Mouse (Mus musculus) left cerebral cortex, adult 9 months (tissue): Measurements from ENCODE around the gene Igfbp1.

Source experiments
- DNase-seq, 2 experiments: peaks; one replicate each; pipeline ENCODE4 v3.0.0; 2022; ENCODE audit warnings: low spot score in 2 of 2

Igfbp1 gene

DNA sequence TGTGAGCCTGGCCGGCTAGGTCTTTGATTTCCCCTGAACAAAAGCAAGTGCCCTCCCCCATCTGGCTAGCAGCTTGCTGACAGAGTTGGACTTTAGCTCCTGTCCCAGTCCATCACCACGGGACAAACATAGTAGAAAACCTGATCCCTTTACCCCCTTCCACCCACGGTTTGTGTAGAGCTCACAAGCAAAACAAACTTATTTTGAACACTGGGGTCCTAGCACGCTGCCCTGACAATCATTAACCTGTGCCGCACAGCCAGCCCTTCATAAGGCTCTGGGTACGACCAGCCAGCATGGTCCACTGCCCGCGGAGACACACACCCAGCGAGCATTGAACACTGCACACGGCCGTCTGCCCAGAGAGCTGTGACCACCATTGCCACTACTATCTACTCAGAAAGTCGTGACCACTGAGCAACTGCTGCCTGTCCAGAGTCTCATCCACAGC, at the start of gene Igfbp1:
TSS of gene Igfbp1 (plus strand) at position 292 of the 451 bp plus-strand sequence.
- no peak for DNase-seq

DNA sequence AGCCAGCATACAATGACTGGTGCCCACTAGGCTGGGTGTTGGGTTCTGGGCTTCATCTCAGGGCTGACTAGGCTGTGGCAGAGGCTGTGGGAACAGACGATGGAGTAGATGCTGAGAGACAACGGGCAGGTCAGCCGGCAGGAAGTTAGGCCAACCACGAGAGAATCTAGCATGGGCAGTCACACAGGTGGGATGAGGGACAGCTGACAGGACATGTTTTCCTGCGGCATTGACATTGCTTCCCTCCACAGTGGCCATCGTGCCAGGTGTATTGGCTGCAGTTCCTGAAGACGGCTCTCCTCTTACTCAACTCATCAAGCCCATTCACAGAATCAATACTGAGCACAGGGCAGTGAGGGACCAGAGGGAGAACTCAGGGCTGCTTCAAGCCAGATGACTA, 49.6 kb upstream of the Igfbp1 start:
- DNase-seq = no peak

DNA sequence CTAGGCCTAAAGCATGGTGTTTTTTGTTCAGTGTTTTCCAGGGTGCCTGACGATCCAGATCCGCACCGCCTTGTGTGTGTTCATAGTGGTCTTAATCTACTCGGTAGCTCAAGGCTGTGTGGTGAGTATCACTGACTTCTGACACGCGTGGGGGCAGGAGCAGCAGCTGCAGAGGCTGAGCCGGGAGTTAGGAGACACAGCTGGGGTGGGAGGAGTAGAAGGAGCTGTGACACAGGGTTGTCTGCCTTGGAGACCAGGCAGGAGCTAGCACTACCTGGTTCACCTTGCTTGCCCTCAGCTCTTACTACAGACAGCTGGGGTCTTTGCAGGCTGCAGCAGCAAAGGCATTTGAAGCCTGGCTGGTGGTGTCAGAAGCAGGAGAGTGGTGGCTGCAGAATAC, 48.1 kb upstream of the Igfbp1 start:
- no peak for DNase-seq

DNA sequence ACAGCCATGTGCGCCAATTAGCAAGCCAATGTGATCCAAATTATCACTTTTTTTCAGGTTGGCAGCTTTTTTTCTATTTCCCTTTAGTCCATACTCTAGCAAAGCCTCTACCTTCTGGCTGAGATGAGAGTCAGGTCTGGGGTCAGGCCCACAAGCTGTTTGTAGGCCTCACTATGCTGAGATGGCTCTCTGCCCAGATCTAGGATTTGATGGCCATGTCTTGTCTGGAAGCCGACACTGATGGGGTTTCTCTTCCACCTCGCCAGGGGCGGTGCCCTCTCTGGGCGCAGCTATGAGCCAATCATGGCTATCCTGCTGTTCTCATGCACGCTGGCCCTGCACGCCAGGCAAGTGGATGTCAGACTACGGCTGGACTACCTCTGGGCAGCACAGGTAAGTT, 47.1 kb upstream of the Igfbp1 start:
- no peak for DNase-seq

DNA sequence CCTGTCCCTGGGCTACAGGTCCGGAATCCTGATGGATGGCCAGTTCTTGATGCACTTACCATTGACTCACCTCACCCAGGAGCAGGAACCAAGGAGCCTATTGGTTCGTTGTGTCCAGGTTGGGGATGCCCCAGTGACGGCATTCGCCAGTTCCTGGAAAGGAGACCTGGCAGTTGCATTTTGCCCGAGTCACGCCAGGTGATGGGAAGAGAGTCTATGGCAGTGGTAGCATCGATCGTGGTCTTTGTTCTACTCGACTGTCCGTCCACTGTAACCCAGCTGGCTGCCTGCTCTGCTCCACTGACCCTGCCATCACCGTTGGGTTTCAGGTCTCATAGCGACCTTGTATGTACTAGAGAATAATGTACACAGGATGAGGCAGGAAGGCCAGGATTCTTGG, 45.2 kb upstream of the Igfbp1 start:
- no peak for DNase-seq

DNA sequence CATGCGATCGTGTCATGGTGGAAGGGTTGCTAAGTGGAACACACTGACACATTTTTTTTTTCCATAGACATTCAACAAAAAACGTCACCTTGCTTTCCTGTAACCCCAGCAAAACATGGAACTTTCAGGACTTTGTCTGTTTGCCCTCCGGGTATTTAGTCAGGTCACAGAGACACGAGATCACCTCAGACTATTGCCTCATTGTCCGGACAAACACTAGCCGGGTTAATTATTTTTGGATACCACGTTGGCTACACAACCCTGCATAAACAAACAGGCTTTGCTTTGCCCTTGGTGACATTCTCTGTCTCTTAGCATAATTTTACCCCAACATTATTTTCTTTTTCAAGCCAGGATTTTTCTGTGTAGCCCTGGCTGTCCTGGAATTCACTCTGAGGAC, 44.5 kb upstream of the Igfbp1 start:
- DNase-seq = no peak

DNA sequence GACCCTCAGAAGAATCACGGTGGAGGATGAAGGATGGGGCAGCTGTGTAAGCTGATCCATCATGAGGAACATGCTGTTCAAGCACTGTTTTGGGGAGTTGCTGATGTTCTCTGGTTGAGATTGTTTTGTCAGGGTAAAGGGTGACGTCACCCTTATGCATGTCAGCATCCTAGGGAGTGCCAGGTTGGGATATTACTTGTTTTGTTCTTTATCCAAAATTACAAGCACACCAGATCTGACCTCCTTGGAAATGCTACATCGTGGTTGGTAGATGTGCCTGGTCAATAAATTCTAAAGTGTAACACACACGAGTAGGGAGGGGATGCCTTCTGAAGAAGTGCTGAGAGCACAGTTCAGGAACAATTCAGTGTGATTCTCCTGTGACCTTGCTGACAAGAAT, 41.2 kb upstream of the Igfbp1 start:
- DNase-seq = no peak

DNA sequence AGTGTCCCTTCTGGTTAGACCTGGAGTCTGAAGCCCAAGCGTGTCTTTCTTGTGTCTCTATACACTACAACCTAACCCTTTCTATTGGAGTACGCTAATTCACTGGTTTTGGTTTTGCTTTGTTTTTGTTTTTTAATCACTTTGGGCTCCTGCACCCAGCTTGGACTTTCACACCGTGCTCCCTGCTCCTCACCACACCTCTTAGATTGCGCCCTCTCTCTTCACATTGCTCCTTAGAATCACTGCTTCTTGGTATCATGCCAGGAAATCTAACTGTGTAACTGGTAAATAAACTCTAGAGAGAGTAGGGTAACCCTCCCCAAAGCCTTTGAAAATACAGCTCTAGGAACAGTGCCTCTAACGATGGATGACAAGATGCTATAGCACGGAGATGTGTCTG, 39.4 kb upstream of the Igfbp1 start:
- DNase-seq = no peak

DNA sequence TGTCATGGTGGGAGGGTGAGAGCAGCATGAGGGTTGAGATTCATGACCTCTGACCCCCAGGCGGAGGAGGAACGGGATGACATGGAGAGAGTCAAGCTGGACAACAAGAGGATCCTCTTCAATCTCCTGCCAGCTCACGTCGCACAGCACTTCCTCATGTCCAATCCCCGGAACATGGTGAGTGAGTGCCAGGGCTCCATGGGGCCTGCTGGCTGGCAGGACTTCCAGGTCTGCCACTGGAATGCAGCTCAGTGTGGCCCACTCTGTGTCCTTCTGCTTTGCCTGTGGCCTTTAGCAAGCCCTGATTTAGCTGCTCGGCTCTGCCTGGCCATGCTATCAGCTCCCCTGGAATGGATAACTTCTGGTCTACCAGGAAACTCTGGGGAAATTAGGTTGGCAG, 37.4 kb upstream of the Igfbp1 start:
- no peak for DNase-seq

DNA sequence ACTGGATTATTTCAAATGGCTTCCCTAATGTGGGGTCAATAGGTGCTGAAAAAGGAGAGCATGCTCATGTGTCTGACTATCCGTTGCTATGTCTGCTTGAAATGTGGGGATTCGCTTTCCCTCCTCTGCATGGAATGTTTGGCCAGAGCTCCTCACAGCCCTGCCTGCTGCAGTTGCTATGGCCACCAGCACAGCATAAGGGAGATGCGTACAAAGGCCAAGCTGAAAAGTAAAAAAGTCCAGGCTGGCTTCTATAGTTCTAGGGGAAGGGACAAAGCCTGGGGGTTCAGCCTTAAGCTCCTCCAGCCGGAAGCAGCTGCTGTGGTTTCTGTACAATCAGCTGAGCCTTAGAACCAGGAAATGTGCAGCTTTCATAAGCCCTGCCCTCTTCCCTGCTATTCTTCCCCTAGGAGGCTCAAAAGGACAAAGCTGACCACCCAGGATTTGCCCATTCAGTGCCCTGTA, 36.9 kb upstream of the Igfbp1 start:
- no peak for DNase-seq

DNA sequence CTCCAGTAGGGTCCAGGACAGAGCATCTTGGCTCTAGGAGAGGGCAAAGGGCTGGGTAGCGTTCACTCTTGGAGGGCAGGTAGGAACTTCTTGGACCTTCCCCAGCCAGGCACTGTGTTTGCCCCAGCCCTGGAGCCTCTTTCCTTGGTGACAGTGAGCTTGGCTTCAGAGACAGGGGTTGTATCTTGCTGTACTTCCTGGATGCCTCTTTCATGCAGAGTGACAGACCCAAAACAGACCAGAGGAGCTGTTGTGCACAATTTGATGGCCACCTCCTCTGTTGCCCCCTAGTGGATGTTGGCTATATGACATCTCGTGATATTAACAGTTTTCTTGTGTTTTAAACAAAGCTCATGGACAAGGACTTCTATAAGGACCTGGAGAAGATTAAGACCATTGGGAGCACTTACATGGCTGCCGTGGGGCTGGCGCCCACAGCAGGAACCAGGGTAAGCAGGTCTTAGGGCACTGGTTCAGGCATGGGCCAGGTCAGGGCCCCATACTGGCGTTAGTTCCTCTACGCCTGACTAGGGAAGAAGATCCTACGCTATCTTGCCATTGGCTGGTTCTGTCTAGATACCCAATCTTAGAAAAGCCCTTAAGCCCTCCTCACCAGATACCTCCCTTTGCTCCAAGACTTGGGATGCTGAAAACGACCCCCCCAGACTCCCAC, 35.9 kb upstream of the Igfbp1 start:
- DNase-seq = peak in 1 of 2 experiments; percentile 42

DNA sequence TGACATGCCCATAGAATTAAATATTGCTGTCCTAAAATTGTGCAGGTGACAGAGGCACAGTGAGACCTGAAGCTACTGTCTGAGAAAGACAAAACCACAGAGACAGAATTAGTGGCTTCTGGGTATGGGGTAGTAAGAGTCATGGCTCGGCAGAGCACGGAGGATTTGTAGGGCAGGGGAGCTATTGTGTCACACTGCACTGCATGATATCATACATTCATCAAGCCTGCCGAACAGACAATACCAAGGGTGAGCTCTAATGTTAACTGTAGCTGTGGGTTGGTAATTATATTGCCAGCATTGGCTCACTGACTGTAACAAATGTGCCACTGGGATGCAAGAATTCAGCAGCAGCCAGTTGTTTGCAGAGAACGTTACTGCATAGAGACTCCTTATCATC, 33.2 kb upstream of the Igfbp1 start:
- DNase-seq = no peak

DNA sequence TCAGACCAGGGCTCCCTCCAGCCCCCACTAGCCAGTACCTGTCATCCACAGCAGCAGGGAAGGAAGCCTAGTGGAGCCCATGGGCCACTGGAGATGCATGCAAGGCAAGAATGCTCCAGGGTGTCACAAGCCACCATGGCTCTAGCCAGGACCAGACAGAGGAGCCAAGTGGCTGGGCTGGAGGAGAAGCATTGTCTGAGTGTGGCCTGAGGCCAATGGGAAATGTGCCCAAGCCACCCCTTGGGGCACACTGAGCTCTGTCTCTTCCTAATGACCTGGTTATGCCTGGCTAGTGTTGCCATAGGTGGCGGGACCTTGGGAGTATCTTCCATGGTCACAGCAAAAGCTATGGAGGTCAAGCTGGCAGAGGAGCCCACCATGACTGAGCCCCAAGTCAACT, 27.9 kb upstream of the Igfbp1 start:
- no peak for DNase-seq

DNA sequence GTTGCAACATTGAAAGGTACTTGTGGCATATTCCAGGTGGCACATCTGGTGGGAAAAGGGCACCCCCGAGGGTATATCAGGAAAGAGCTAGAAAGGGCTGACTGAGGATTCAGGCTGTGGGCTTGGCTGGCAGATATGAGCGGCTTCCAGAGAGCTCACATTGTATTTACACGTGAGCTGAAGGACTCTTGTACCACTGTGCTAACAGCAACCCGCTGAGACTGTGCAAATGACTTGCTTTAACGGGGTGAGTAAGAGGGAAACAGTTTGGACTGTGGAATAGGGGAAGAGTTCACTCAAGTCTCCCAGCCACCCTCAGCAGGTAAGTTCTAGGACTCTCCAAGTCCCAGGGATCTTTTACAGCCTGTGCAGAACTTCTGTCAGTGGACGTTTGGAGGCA, 23.9 kb upstream of the Igfbp1 start:
- DNase-seq = no peak

DNA sequence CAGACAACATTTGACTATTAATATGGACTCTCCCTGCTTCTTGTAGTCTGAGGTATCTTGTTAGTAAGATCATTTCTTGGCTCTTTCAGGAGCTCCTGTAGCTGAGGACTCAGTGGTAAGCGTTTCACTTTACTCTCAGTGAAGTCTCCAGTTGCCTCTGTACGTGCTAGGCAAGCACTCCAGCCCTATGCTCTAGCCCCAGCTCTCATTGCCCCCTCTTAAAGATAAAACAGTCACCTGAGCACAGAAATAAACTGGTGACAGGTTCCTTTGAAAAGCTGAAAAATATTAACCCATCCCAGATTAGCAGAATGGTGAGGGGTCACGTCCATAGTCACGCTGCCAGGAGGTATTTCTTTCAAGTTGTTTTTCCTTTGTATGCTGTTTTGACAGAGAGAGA, 18.9 kb upstream of the Igfbp1 start:
- no peak for DNase-seq

DNA sequence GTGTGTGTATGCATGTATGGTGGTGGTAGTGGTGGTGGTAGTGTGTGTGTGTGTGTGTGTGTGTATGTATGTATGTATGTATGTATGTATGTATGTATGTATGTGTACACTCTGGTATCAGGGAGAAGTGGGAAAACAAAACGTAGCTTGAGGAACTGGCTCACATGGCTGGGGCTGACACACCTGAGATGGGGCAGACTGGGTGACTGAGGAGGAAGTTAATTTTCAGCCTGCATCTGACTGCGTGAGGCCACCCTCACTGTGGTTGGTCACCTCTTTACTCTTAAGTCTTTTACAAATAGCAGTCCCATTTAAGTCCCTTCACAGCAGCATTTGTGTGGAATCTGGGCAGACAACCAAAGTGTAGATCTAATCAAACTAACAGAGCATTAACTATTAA, 18.3 kb upstream of the Igfbp1 start:
- DNase-seq = no peak

DNA sequence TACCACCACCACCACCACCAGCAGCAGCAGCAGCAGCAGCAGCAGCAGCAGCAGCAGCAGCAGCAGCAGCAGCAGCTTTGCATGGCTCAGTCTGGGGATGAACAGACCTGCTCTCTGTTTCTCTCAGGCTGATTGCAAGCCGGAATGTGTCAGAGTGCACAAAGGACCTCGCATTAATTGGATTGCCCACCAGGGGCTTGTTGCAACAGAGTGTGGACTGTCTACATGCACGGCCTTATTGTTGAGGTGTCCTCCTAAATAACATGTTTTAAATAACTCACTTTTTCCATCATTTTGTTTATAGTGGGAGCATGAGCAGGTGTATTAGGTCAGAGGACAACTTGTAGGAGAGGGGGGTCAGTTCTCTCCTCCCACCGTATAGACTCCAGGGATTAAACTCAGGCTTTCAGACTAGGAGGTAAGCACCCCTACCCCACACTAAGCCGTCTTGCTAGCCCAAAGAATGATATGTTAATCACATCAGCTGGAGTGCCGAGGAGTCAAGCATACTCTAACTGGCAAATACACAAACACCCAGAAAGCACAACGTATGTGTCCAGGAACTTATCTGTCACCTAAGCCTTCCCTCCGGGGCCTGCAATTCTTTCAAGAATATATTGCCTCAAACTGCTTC, 15.1 kb upstream of the Igfbp1 start:
- DNase-seq = no peak

DNA sequence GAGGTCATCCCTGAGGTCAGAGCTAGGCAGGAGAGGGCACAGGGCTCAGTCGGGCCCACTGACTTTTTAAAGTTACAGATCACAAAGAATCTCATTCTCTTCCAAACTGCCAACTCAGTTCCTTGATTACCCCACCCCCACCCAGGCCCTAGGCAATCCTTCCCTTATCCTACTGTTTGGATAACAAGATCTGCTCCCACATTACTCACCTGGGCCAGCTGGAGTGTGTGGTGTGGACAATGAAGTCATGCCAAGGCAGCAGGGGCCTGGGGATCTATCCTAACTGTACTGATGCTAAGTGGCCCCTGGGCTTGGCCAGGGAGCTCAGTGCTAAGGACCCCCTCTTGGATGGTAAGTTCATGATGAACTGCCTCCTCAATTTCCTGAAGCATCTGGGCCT, 13.2 kb upstream of the Igfbp1 start:
- DNase-seq = no peak

DNA sequence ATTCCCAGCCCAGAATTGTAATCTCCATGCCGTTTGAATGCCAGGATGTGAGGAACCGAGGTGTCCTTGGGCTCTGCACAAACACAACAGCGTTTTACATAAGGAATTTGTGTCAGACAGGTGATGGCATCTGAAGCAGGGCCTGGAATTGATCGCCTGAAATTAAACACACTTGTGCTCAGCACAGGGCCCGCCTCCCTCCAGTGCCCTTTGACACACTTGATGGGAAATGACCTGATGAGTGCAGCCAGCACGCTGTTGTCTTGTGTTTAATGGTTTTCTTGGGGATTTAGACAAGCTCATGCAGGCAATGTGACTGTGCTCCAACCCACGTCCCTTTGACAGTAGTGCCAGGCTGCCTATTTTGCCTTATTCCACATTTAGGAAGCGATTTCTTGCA, 10.1 kb upstream of the Igfbp1 start:
- DNase-seq = no peak

DNA sequence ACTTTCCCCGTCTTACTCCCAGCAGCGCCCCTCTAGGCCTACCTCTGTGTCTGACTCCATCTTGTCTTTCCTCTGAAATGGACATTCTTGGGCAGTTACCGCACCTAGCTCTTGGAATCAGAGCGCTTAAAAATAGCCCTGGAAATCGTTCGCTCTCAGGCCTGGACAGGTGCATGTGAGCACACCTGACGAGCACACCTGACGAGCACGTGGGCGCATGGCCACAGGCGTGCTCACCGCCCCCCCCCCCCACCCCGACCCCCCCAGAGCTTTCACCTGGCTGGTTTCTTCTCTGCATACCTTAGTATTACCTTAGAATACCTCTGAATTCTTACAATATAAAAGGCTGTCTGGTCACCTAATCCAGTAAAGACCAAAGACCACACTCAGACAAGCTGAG, 9.1 kb upstream of the Igfbp1 start, which contains the start of gene Gm11985:
TSS of gene Gm11985 (minus strand) at position 101 of the 400 bp plus-strand sequence.
- no peak for DNase-seq

DNA sequence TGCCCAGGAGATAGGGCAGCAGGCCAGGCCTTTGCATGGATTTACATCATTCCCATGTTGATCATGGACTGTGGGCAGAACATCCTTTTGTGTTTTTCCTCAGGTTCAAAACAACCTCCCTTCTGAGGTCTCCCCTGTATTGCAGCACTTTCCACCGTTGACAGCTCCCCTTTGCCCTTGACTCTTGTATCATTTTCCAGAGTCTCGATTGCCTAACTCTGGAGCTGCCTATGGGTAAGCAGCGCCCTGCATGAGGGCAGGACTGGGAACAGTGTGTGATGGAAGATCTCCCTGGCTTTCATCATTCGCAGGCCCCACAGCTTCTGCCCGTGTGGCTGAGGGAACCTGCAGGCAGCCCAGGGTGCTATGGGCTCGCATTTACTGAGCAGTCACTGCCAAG, 4.9 kb upstream of the Igfbp1 start:
- DNase-seq = no peak

DNA sequence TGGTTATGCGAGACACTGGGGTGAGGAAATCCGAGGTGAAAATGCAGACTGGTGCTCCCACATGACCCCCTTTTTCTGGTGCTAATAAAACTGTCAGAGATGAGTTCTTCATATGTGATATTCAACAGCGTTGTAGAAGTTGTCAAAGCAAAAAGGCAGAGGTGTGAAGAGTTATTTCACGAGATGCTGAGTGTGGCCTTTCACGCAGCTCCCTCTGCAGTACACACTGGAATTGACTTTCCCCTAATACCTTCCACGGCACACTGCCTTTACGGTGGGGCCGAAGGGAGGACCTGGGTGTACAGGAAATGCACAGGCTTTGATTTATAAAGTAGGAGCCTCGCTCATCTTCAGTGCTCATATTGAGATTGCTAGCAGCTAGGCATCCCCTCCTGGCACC, 4.4 kb upstream of the Igfbp1 start:
- DNase-seq = no peak

DNA sequence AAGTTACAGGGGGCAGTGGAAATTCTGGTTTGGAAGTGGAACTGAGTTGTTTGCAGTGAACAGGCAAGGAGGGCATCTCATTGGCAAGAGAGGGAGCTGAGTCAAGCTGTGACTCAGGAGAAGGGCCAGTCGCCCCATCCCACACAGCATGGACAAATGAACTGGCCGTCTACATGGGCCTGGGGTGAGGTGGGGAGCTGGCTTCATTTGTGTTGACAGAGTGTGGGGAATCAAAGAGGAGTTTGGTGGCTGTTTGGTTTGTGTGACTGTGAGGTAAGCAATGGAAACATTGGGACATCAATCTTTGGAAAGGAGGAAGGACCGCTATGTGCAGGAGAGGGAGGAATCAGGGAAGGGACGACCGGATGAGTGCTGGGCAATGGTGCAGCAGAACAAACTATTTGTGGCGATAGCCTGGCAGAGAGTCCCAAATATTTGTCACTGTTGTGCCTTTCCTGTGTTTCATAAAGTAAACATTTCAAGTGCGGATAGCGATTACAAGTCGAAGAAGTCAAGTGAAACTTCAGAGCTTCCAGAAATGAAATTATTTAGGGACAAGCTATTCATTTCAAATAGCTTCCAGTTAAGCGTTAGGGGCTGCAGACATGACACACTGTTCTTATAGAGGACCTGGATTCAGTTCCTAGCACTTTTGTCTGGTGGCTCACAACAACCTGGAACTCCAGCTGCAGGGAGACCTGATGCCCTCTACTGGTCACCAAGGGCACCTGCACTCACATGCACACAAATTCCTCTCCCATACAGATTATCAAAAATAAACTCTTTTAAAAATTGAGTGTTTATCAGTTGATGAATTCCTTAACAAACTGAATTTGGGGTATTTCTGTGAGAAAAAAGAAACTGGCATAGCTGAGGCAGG, 2.9 kb upstream of the Igfbp1 start:
- DNase-seq = no peak
